Mouse (Mus musculus) cerebellum, adult 2 months (tissue): ENCODE measurements around the gene Mprip. TPM values are rescaled to one million over a fixed set of nuclear protein-coding genes. Genes with fewer than 3 reads are reported as not detected.

Experiments
- DNase-seq, 2 experiments: peaks; one replicate each; pipeline ENCODE4 v3.0.0; 2021
- H3K27ac ChIP-seq: fragments of 200-500 bp; 2 replicates; pipeline ENCODE4 v1.5.1; 2012; ENCODE audit warnings: low read length, control low read depth, inconsistent platforms; ENCODE audit not compliant: insufficient read depth
- H3K27me3 ChIP-seq: fragments of 200-500 bp; 2 replicates; pipeline ENCODE4 v1.6.1; 2012; ENCODE audit warnings: inconsistent platforms, mild to moderate bottlenecking, low read length, moderate library complexity; ENCODE audit not compliant: control insufficient read depth, insufficient read depth
- H3K4me1 ChIP-seq: fragments of 200-500 bp; 2 replicates; pipeline ENCODE4 v1.6.1; 2011; ENCODE audit warnings: low read length; ENCODE audit not compliant: control insufficient read depth, insufficient read depth
- H3K4me3 ChIP-seq: fragments of 200-500 bp; replicated peaks from 2 replicates; pipeline ENCODE3; 2011; ENCODE audit warnings: mild to moderate bottlenecking, low read depth, low read length, control low read depth; ENCODE audit not compliant: insufficient read depth
- CTCF ChIP-seq: fragments of 200-500 bp; IDR thresholded peaks from 2 replicates; pipeline ENCODE4 v1.5.1; 2011; ENCODE audit warnings: low read depth, mild to moderate bottlenecking, control low read depth, low read length, moderate library complexity, borderline replicate concordance; ENCODE audit not compliant: insufficient read depth
- POLR2A ChIP-seq: fragments of 200-500 bp; IDR thresholded peaks from 2 replicates; pipeline ENCODE4 v1.6.1; 2011; ENCODE audit warnings: low read length, control low read depth, borderline replicate concordance; ENCODE audit not compliant: insufficient read depth
- WGBS: fragments of 180-500 bp; shearing (Covaris S2); methylation state at CpG from one replicate; pipeline ENCODE4 v1.1.7; 2018; 5-methylcytosine and 5-hydroxymethylcytosine counted together
- polyA plus RNA-seq: library from polyadenylated mRNA; depleted of rRNA; stranded (reverse); fragments of >200 nt; gene quantifications from 2 replicates; pipeline ENCODE4 v1.2.3, GENCODE M21; 2012; rRNA removed

Gene Mprip
- polyA plus RNA-seq, 1 experiment = 160 TPM

- Histone ChIP-seq H3K4me3 (peak overlapping the region; percentile 84), H3K27me3 (no peaks in the 10 kb centered on the region), H3K4me1 (peaks cover 22% of the 10 kb centered on the region), H3K27ac (peak overlapping the region; percentile 99; the same call in 1 of the 2 replicates)
- 64% methylated on average over 14 of the region's 14 CpGs for WGBS
- TF ChIP-seq CTCF = no peak
- no peak for TF ChIP-seq POLR2A
- no peak for DNase-seq
These were observed 149.5 kb downstream of the Mprip start for GRCm38 (mm10) chr11:59810480-59811158.

GRCm38 (mm10) chr11:59811211-59811610 is 150.1 kb downstream of the Mprip start:
- H3K4me1 ChIP-seq = peaks cover 17% of the 10 kb centered on the region
- TF ChIP-seq POLR2A (no peak), CTCF (no peak)
- no peak for DNase-seq
- WGBS = 73% methylated on average over 4 of the region's 4 CpGs
- H3K4me3 ChIP-seq = no peak overlapping the region
- H3K27ac ChIP-seq = 0 out of 2 replicates have a peak overlapping the region, but pooled peaks have one; percentile 21
- H3K27me3 ChIP-seq = no peaks in the 10 kb centered on the region

GRCm38 (mm10) chr11:59813276-59813675 is 152.2 kb downstream of the Mprip start:
- no peaks in the 10 kb centered on the region for H3K27me3 ChIP-seq
- H3K4me3 ChIP-seq = no peak overlapping the region
- H3K4me1 ChIP-seq = 0 out of 2 replicates have a peak, but pooled peaks cover 3% of the 10 kb centered on the region
- DNase-seq = no peak
- no peak for TF ChIP-seq POLR2A
- TF ChIP-seq CTCF = no peak
- WGBS = 83% methylated on average over 3 of the region's 3 CpGs
- H3K27ac ChIP-seq = no peak overlapping the region

- no peak overlapping the region for H3K4me3 ChIP-seq
- WGBS = 78% methylated on average over 1 of the region's 1 CpGs
- DNase-seq = no peak
- H3K27me3 ChIP-seq = no peaks in the 10 kb centered on the region
- H3K27ac ChIP-seq = no peak overlapping the region
- H3K4me1 ChIP-seq = 0 out of 2 replicates have a peak, but pooled peaks cover 3% of the 10 kb centered on the region
- TF ChIP-seq CTCF (no peak), POLR2A (no peak)
These were observed 153.2 kb downstream of the Mprip start for GRCm38 (mm10) chr11:59814311-59814710.

- no peak for TF ChIP-seq CTCF
- no peak for TF ChIP-seq POLR2A
- 91% methylated on average over 6 of the region's 6 CpGs for WGBS
- 0 out of 2 replicates have a peak, but pooled peaks cover 3% of the 10 kb centered on the region for H3K4me1 ChIP-seq
- no peak overlapping the region for H3K27ac ChIP-seq
- no peaks in the 10 kb centered on the region for H3K27me3 ChIP-seq
- no peak for DNase-seq
- H3K4me3 ChIP-seq = no peak overlapping the region
These were observed 153.8 kb downstream of the Mprip start for GRCm38 (mm10) chr11:59814936-59815335.

GRCm38 (mm10) chr11:59815482-59816065 is 154.5 kb downstream of the Mprip start:
- no peak overlapping the region for H3K27ac ChIP-seq
- H3K27me3 ChIP-seq = no peaks in the 10 kb centered on the region
- 0 out of 2 replicates have a peak, but pooled peaks cover 3% of the 10 kb centered on the region for H3K4me1 ChIP-seq
- DNase-seq = no peak
- H3K4me3 ChIP-seq = no peak overlapping the region
- no peak for TF ChIP-seq POLR2A
- WGBS = 91% methylated on average over 6 of the region's 6 CpGs

GRCm38 (mm10) chr11:59817916-59818315 is 156.8 kb downstream of the Mprip start:
- no peak overlapping the region for H3K27ac ChIP-seq
- 93% methylated on average over 3 of the region's 3 CpGs for WGBS
- TF ChIP-seq POLR2A (no peak), CTCF (no peak)
- no peak overlapping the region for H3K4me3 ChIP-seq
- no peaks in the 10 kb centered on the region for H3K27me3 ChIP-seq
- no peak for DNase-seq
- no peaks in the 10 kb centered on the region for H3K4me1 ChIP-seq

- Histone ChIP-seq H3K27me3 (no peaks in the 10 kb centered on the region), H3K4me1 (no peaks in the 10 kb centered on the region), H3K27ac (no peak overlapping the region), H3K4me3 (no peak overlapping the region)
- no peak for TF ChIP-seq POLR2A
- TF ChIP-seq CTCF = no peak
- WGBS = 87% methylated on average over 3 of the region's 3 CpGs
- DNase-seq = no peak
These were observed 160.5 kb downstream of the Mprip start for GRCm38 (mm10) chr11:59821625-59822024.

Other genes starting within 250 kb of the Mprip start
- gene Jmjd4, start 211.3 kb upstream of the Mprip start, polyA plus RNA-seq = 11.6 and 12.1 TPM in 2 replicates
- gene Snap47, start 210.1 kb upstream of the Mprip start, polyA plus RNA-seq = 445 and 459 TPM in 2 replicates
- 4.5 and 4.9 TPM in 2 replicates for gene Zfp867, start 188.8 kb upstream of the Mprip start, polyA plus RNA-seq
- 12.4 and 13.1 TPM in 2 replicates for gene Zkscan17, start 134.6 kb upstream of the Mprip start, polyA plus RNA-seq
- 0.26 and 0.73 TPM in 2 replicates for gene Nlrp3, start 119.7 kb upstream of the Mprip start, polyA plus RNA-seq
- gene Olfr222, start 85.1 kb upstream of the Mprip start, polyA plus RNA-seq = not detected in 2 replicates
- not detected in 2 replicates for gene Olfr223, start 68.0 kb upstream of the Mprip start, polyA plus RNA-seq
- 2.3 and 2.5 TPM in 2 replicates for gene Pld6, start 126.3 kb downstream of the Mprip start, polyA plus RNA-seq
- 81.1 and 88.2 TPM in 2 replicates for gene Flcn, start 148.7 kb downstream of the Mprip start, polyA plus RNA-seq
- 99.5 and 99.6 TPM in 2 replicates for gene Nt5m, start 178.1 kb downstream of the Mprip start, polyA plus RNA-seq
- 66.8 and 66.9 TPM in 2 replicates for gene Cops3, start 178.5 kb downstream of the Mprip start, polyA plus RNA-seq